Mouse (Mus musculus) limb, embryonic 14.5 days (tissue): ENCODE data around the gene Agap3. TPM values are rescaled to one million over a fixed set of nuclear protein-coding genes. Genes with fewer than 3 reads are reported as not detected.

ENCODE experiments used
- ATAC-seq: fragments of 200-750 bp; cut with Nextera tagmentation; 2 replicates; pipeline ENCODE4 v1.8.0; 2017; ENCODE audit warnings: low read depth, moderate number of reproducible peaks, moderate TSS enrichment; ENCODE audit not compliant: low FRiP score
- DNase-seq: peaks from one replicate; pipeline ENCODE4 v3.0.0-alpha.2; 2015; ENCODE audit warnings: low spot score
- H3K27ac ChIP-seq: fragments of 300-500 bp; sonication (generic); replicated peaks from 2 replicates; pipeline ENCODE4 v1.5.1; 2014; ENCODE audit warnings: low read depth, mild to moderate bottlenecking, low read length, moderate library complexity, mixed read lengths
- H3K27me3 ChIP-seq: fragments of 300-500 bp; sonication (generic); 2 replicates; pipeline ENCODE4 v1.6.1; 2014; ENCODE audit warnings: low read length, mixed read lengths; ENCODE audit not compliant: control insufficient read depth, insufficient read depth
- H3K36me3 ChIP-seq: fragments of 300-500 bp; sonication (generic); 2 replicates; pipeline ENCODE4 v1.6.1; 2014; ENCODE audit warnings: mild to moderate bottlenecking, low read length, moderate library complexity, mixed read lengths; ENCODE audit not compliant: control insufficient read depth, insufficient read depth
- H3K4me1 ChIP-seq: fragments of 300-500 bp; sonication (generic); 2 replicates; pipeline ENCODE4 v1.6.1; 2014; ENCODE audit warnings: antibody characterized with exemption, low read length, mixed read lengths; ENCODE audit not compliant: control insufficient read depth, insufficient read depth
- H3K4me2 ChIP-seq: fragments of 300-500 bp; sonication (generic); replicated peaks from 2 replicates; pipeline ENCODE4 v1.6.1; 2014; ENCODE audit warnings: low read depth, mild to moderate bottlenecking, low read length, moderate library complexity; ENCODE audit not compliant: severe bottlenecking
- H3K4me3 ChIP-seq: fragments of 300-500 bp; sonication (generic); replicated peaks from 2 replicates; pipeline ENCODE4 v1.5.1; 2014; ENCODE audit warnings: low read length
- H3K9ac ChIP-seq: fragments of 300-500 bp; sonication (generic); 2 replicates; pipeline ENCODE4 v1.6.1; 2014; ENCODE audit warnings: mild to moderate bottlenecking, low read depth, low read length, moderate library complexity; ENCODE audit not compliant: severe bottlenecking
- H3K9me3 ChIP-seq: fragments of 300-500 bp; sonication (generic); 2 replicates; pipeline ENCODE4 v1.6.1; 2016; ENCODE audit warnings: low read length; ENCODE audit not compliant: control insufficient read depth
- POLR2A ChIP-seq: fragments of 200-500 bp; IDR thresholded peaks from 2 replicates; pipeline ENCODE4 v1.8.0; 2012; ENCODE audit warnings: inconsistent platforms, mild to moderate bottlenecking, moderate library complexity, borderline replicate concordance; ENCODE audit not compliant: insufficient read depth, insufficient read length; ENCODE audit errors: extremely low read depth
- WGBS: fragments of 180-500 bp; shearing (Covaris S2); extraction: QIAGEN DNeasy Blood & Tissue Kit; methylation state at CpG from one replicate; pipeline ENCODE4 v1.1.7; 2014; 5-methylcytosine and 5-hydroxymethylcytosine counted together
- polyA plus RNA-seq, 2 experiments: library from polyadenylated mRNA; depleted of rRNA in 1 of 2; stranded (reverse) in 1 of 2; unstranded in 1 of 2; fragments of >200 nt; fragmentation: Nextera tagmentation in 1 of 2; extraction: Ambion mirVana in 1 of 2; gene quantifications; 2 replicates each; pipeline versions ENCODE4 v1.2.1 to v1.2.3; 2012 to 2014

Agap3 gene
- polyA plus RNA-seq, 2 experiments = 57.9 to 103 TPM

GRCm38 (mm10) chr5:24428596-24428995 is 23.4 kb upstream of the Agap3 start:
- DNase-seq = no peak

GRCm38 (mm10) chr5:24433993-24434392 is 18.0 kb upstream of the Agap3 start:
- Histone ChIP-seq H3K36me3 (peaks cover 96% of the 10 kb centered on the region), H3K27me3 (no peaks in the 10 kb centered on the region), H3K9ac (no peak overlapping the region), H3K4me1 (no peaks in the 10 kb centered on the region), H3K4me2 (no peak overlapping the region), H3K4me3 (no peak overlapping the region), H3K9me3 (no peaks in the 10 kb centered on the region), H3K27ac (no peak overlapping the region)
- 88% methylated on average over 8 of the region's 8 CpGs for WGBS
- TF ChIP-seq POLR2A = no peak
- no peak for DNase-seq
- ATAC-seq = no peak

More at GRCm38 (mm10) chr5:24428596-24428995, 23.4 kb upstream of the Agap3 start:
- no peak for TF ChIP-seq POLR2A
- Histone ChIP-seq H3K9me3 (no peaks in the 10 kb centered on the region), H3K27me3 (no peaks in the 10 kb centered on the region), H3K4me3 (no peak overlapping the region), H3K9ac (peak overlapping the region; percentile 28; the same call in 1 of the 2 replicates), H3K4me2 (peak overlapping the region; percentile 94), H3K4me1 (peaks cover 33% of the 10 kb centered on the region), H3K36me3 (peaks cover 47% of the 10 kb centered on the region), H3K27ac (no peak overlapping the region)
- WGBS = 16% methylated on average over 7 of the region's 9 CpGs
- no peak for ATAC-seq

- TF ChIP-seq POLR2A = no peak
- no peak overlapping the region for H3K4me3 ChIP-seq
- ATAC-seq = no peak
- 94% methylated on average over 8 of the region's 8 CpGs for WGBS
- peaks cover 10% of the 10 kb centered on the region for H3K4me1 ChIP-seq
- H3K4me2 ChIP-seq = no peak overlapping the region
- DNase-seq = no peak
- H3K27ac ChIP-seq = no peak overlapping the region
- H3K36me3 ChIP-seq = peaks cover 69% of the 10 kb centered on the region
- no peak overlapping the region for H3K9ac ChIP-seq
- no peaks in the 10 kb centered on the region for H3K27me3 ChIP-seq
- H3K9me3 ChIP-seq = no peaks in the 10 kb centered on the region
Measured at GRCm38 (mm10) chr5:24441187-24441586, 10.8 kb upstream of the Agap3 start.

- no peak overlapping the region for H3K27ac ChIP-seq
- DNase-seq = no peak
- TF ChIP-seq POLR2A = no peak
- no peak overlapping the region for H3K9ac ChIP-seq
- H3K27me3 ChIP-seq = no peaks in the 10 kb centered on the region
- no peak for ATAC-seq
- peaks cover 61% of the 10 kb centered on the region for H3K36me3 ChIP-seq
- no peak overlapping the region for H3K4me3 ChIP-seq
- H3K4me2 ChIP-seq = no peak overlapping the region
- WGBS = 83% methylated on average over 9 of the region's 9 CpGs
- peaks cover 13% of the 10 kb centered on the region for H3K4me1 ChIP-seq
- no peaks in the 10 kb centered on the region for H3K9me3 ChIP-seq
Measured at GRCm38 (mm10) chr5:24442029-24442428, 9.9 kb upstream of the Agap3 start.

GRCm38 (mm10) chr5:24443204-24443603 is 8.8 kb upstream of the Agap3 start:
- TF ChIP-seq POLR2A = no peak
- Histone ChIP-seq H3K4me1 (peaks cover 21% of the 10 kb centered on the region), H3K4me3 (no peak overlapping the region), H3K9ac (no peak overlapping the region), H3K27me3 (no peaks in the 10 kb centered on the region), H3K4me2 (no peak overlapping the region), H3K36me3 (peaks cover 52% of the 10 kb centered on the region), H3K9me3 (no peaks in the 10 kb centered on the region), H3K27ac (no peak overlapping the region)
- DNase-seq (no peak), ATAC-seq (no peak)
- 92% methylated on average over 7 of the region's 7 CpGs for WGBS

GRCm38 (mm10) chr5:24443927-24444326 is 8.1 kb upstream of the Agap3 start:
- peaks cover 21% of the 10 kb centered on the region for H3K4me1 ChIP-seq
- no peaks in the 10 kb centered on the region for H3K9me3 ChIP-seq
- peak overlapping the region; percentile 94 for H3K9ac ChIP-seq
- ATAC-seq = no peak
- peak overlapping the region; percentile 94 for H3K4me3 ChIP-seq
- peaks cover 45% of the 10 kb centered on the region for H3K36me3 ChIP-seq
- 83% methylated on average over 12 of the region's 12 CpGs for WGBS
- H3K27me3 ChIP-seq = no peaks in the 10 kb centered on the region
- no peak overlapping the region for H3K27ac ChIP-seq
- TF ChIP-seq POLR2A = no peak
- DNase-seq = no peak
- H3K4me2 ChIP-seq = peak overlapping the region; percentile 86
